ENCODE assay signal across 18 mouse cellular contexts in the genomic region with DNA sequence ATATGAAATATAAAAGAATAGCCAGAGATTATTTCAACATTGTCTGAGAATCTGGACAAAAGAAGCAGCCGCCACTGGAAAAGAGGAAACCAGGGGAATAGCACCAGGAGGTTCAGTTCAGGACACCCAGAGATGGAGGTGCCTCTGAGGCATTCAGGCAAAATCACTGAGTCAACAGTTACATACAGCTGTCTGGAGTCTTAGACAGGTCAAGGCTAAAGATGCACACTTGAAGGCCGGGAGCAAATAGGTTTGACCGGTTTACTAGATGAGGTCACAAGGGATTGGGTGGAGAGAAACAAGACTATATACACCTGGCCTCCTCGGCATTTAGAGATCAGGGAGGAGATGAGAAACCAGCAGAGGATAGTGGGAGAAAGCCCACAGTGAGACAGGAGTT.
A peak's percentile ranks its signal among the peaks of the same experiment; 100 is the strongest.
DNase-seq lines count a peak whose midpoint lies in the region.
"Had no signal": no experiment of that assay in that cellular context is flagged by ENCODE, and none has a peak within 500 bp of the region (broad histone marks: within the 10 kb centered on the region; RNA-seq: fewer than 3 reads in every experiment).

No protein-coding gene starts in this region.

- WGBS in heart, embryonic 10.5 days = 82% methylated on average over 4 of the region's 4 CpGs
- WGBS in embryonic facial prominence, embryonic 10.5 days = 87% methylated on average over 4 of the region's 4 CpGs

- intact Hi-C loops in heart, postnatal 14 days (cut with DNase I) = no loop called here

- H3K27me3 ChIP-seq in heart, embryonic 10.5 days (ENCODE audit: insufficient read depth, poor library complexity, severe bottlenecking) = no peaks in the 10 kb centered on the region
- no peaks in the 10 kb centered on the region for H3K27me3 ChIP-seq in embryonic facial prominence, embryonic 10.5 days (replicated peaks; ENCODE audit: low read depth, poor library complexity, severe bottlenecking)
- H3K27me3 ChIP-seq: embryonic facial prominence, embryonic 12.5 days; forebrain, embryonic 15.5 days; hindbrain, embryonic 15.5 days had no signal

- no peak overlapping the region for H3K27ac ChIP-seq in heart, embryonic 10.5 days
- no peak overlapping the region for H3K27ac ChIP-seq in embryonic facial prominence, embryonic 10.5 days (replicated peaks)
- H3K27ac ChIP-seq: embryonic facial prominence, embryonic 12.5 days; forebrain, embryonic 15.5 days; hindbrain, embryonic 15.5 days had no signal

- peak; percentile 27 for DNase-seq in adrenal gland, adult 2 months
- DNase-seq in adrenal gland, postnatal 36 days = no peak
- peak; percentile 37 to 47 for DNase-seq in heart, adult 18-20 months
- no peak for DNase-seq in heart, postnatal 14 days
- peak; percentile 45 for DNase-seq in heart, embryonic 10.5 days (ENCODE audit: low spot score)
- no peak for DNase-seq in heart, postnatal 4 days
- no peak for DNase-seq in embryonic facial prominence, embryonic 10.5 days (ENCODE audit: low spot score)
- DNase-seq: adrenal gland, postnatal 14 days; B cell, adult 2 months; cerebellum, adult 2 months; cerebellum, postnatal 10 days; embryo, embryonic 11 days; gastrocnemius, postnatal 25 days; kidney, adult 2 months had no signal

- H3K36me3 ChIP-seq in heart, embryonic 10.5 days = no peaks in the 10 kb centered on the region
- no peaks in the 10 kb centered on the region for H3K36me3 ChIP-seq in embryonic facial prominence, embryonic 10.5 days (replicated peaks)
- H3K36me3 ChIP-seq: embryonic facial prominence, embryonic 12.5 days; forebrain, embryonic 15.5 days; G1E; hindbrain, embryonic 15.5 days had no signal

- H3K9me3 ChIP-seq in heart, embryonic 10.5 days = no peaks in the 10 kb centered on the region
- no peaks in the 10 kb centered on the region for H3K9me3 ChIP-seq in embryonic facial prominence, embryonic 10.5 days
- H3K9me3 ChIP-seq: embryonic facial prominence, embryonic 12.5 days; forebrain, embryonic 15.5 days; G1E; hindbrain, embryonic 15.5 days had no signal

- no peak overlapping the region for H3K4me3 ChIP-seq in heart, embryonic 10.5 days
- H3K4me3 ChIP-seq in embryonic facial prominence, embryonic 10.5 days = no peak overlapping the region
- H3K4me3 ChIP-seq: embryonic facial prominence, embryonic 12.5 days; forebrain, embryonic 15.5 days; hindbrain, embryonic 15.5 days had no signal

- peaks cover 17% of the 10 kb centered on the region for H3K4me1 ChIP-seq in heart, embryonic 10.5 days
- peaks cover 9% of the 10 kb centered on the region for H3K4me1 ChIP-seq in embryonic facial prominence, embryonic 10.5 days
- H3K4me1 ChIP-seq: forebrain, embryonic 15.5 days; hindbrain, embryonic 15.5 days had no signal

Comparison
In these comparisons a context has a peak if more than half of its experiments do, and no peak if none do; other contexts are left out.
1. DNase-seq: peak in adrenal gland, adult 2 months (single experiment), heart, adult 18-20 months (2 of 2) and heart, embryonic 10.5 days (single experiment); none in adrenal gland, postnatal 36 days (0 of 2), heart, postnatal 14 days (0 of 2), heart, postnatal 4 days (single experiment) and embryonic facial prominence, embryonic 10.5 days (single experiment).